In genomic region chr10:103860890-103861289, GRCm38 (mm10) we compare ENCODE assay signal across 19 mouse cellular contexts.
DNase-seq lines count a peak whose midpoint lies in the region; ATAC-seq and TF ChIP-seq lines count a peak whose summit lies in the region.
"Had no signal": no experiment of that assay in that cellular context is flagged by ENCODE, and none has a peak within 500 bp of the region (broad histone marks: within the 10 kb centered on the region; RNA-seq: fewer than 3 reads in every experiment).

No protein-coding gene starts in this region.

- TF ChIP-seq EP300 in lung, postnatal 0 days (IDR thresholded peaks at IDR 0.05) = peak; percentile 73

- no peaks in the 10 kb centered on the region for H3K9me3 ChIP-seq in lung, postnatal 0 days (ENCODE audit: low read length)
- H3K9me3 ChIP-seq: G1E had no signal

- WGBS in lung, postnatal 0 days = 50% methylated on average over 1 of the region's 1 CpGs
- 52% methylated on average over 1 of the region's 1 CpGs for WGBS in lung, adult 2 months

- peak; percentile 73 for ATAC-seq in lung, postnatal 0 days
- ATAC-seq: activated CD4-positive, CD25-positive, alpha-beta regulatory T cell, adult 4 months; CD4-positive, CD25-positive, alpha-beta regulatory T cell, adult 4 months; Patski had no signal

- H3K9ac ChIP-seq in lung, postnatal 0 days (replicated peaks; ENCODE audit: low read depth) = no peak overlapping the region

- no peak for TF ChIP-seq CTCF in lung, postnatal 0 days (IDR thresholded peaks at IDR 0.05)
- no peak for TF ChIP-seq CTCF in lung, adult 2 months (IDR thresholded peaks at IDR 0.05; ENCODE audit: insufficient read depth, low read length)

- H3K27me3 ChIP-seq in lung, postnatal 0 days (replicated peaks; ENCODE audit: insufficient read depth, low read length) = no peaks in the 10 kb centered on the region
- H3K27me3 ChIP-seq: CH12.LX, Patski had no signal

- TF ChIP-seq POLR2A in lung, adult 2 months (IDR thresholded peaks at IDR 0.05; ENCODE audit: borderline replicate concordance, extremely low read depth, low read depth, low read length) = no peak

- no peak overlapping the region for H3K4me2 ChIP-seq in lung, postnatal 0 days (replicated peaks; ENCODE audit: low read depth, low read length)

- H3K27ac ChIP-seq in lung, postnatal 0 days (ENCODE audit: low read length) = no peak overlapping the region

- H3K36me3 ChIP-seq in lung, postnatal 0 days (ENCODE audit: insufficient read depth, low read length) = no peaks in the 10 kb centered on the region
- H3K36me3 ChIP-seq: G1E had no signal

- H3K4me3 ChIP-seq in lung, postnatal 0 days (ENCODE audit: low read depth, low read length) = no peak overlapping the region
- no peak overlapping the region for H3K4me3 ChIP-seq in lung, adult 2 months (replicated peaks; ENCODE audit: extremely low read depth, low read depth, low read length)

- peak; percentile 6 for DNase-seq in lung, postnatal 0 days (ENCODE audit: low spot score)
- no peak for DNase-seq in lung, adult 2 months
- DNase-seq in lung, postnatal 10 days = peak; percentile 2
- DNase-seq in lung, postnatal 14 days = no peak
- DNase-seq: adrenal gland, adult 2 months; adrenal gland, adult 8-10 months; adrenal gland, postnatal 10 days; adrenal gland, postnatal 14 days; adrenal gland, postnatal 25 days; adrenal gland, postnatal 36 days; B cell, adult 2 months; cerebellum, adult 11 months; cerebellum, adult 11-12 months; cerebellum, adult 18-20 months had no signal

- H3K4me1 ChIP-seq in lung, postnatal 0 days (ENCODE audit: insufficient read depth, low read depth, low read length) = no peaks in the 10 kb centered on the region
- H3K4me1 ChIP-seq in lung, adult 2 months (ENCODE audit: control insufficient read depth, insufficient read depth, low read length) = no peaks in the 10 kb centered on the region

Comparison
In these comparisons a context has a peak if more than half of its experiments do, and no peak if none do; other contexts are left out.
1. DNase-seq: peak in lung, postnatal 0 days (single experiment) and lung, postnatal 10 days (single experiment); none in lung, adult 2 months (single experiment) and lung, postnatal 14 days (single experiment).